Mouse (Mus musculus) megakaryocyte progenitor cell, adult 5-6 weeks (primary cell): Measurements from ENCODE around the gene Src. TPM values are rescaled to one million over a fixed set of nuclear protein-coding genes. Genes with fewer than 3 reads are reported as not detected.
"Not testable (repeated sequence)": the region's sequence is repeated elsewhere in the genome, so short reads cannot be mapped to it uniquely, and the experiment has no call there.

Source experiments
- ATAC-seq: replicated peaks from 2 replicates; pipeline ENCODE4 v1.8.0; 2016; ENCODE audit warnings: mild to moderate bottlenecking, moderate TSS enrichment, inconsistent platforms; ENCODE audit not compliant: poor library complexity
- total RNA-seq, 2 experiments: library from RNA; stranded (forward) in 1 of 2; stranded (reverse) in 1 of 2; fragments of 157-497, 149-512 nt in 1 of 2; fragments of 200-1000 nt in 1 of 2; gene quantifications; 2 replicates each; pipeline versions ENCODE4 v1.2.3 to v1.2.4; 2015 to 2017

Src gene
- total RNA-seq, 2 experiments from 2014 or later, result 0.27 TPM; not detected in 1

DNA sequence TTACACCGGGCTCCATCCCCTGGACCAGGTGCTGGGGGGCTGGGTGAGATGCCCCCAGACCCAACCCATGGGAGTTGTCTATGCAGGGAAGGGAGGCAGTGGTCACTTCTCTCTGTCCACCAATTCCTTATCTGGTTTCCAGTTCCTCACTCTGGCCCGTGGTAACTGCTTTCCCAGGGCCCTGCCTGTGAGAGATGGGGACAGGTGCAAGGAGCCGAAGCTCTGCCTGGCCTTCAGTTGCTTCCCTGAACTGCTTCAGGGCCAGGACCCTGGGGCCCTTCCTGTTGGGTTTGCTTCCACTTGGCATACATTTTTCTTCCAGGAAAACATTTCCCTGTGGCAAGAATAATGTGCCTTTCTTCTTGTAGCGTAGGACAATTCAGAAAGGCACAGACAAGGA is 54.2 kb downstream of the Src start:
- ATAC-seq, result no peak

DNA sequence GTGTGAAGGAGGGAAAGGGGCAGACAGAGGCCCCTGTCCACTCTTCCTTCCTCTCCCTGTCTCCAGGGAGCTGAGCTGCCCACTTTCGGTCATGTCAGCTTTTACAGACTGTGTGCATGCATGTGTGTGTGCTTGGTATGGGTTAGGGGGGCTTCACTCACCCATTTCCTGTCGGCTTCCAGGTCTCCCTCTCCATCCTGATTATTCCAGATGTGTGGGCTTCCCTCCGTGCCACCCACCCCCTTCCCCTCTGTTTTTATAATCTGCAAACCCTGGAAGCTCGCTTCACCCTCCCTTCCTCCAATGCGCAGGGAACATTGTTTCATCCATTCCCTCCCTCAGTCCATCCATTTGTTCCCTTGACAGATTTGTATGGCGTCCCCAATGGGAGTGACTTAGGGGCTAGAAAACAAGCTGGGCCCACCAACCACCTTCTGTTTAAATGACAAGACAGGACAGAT is 56.1 kb downstream of the Src start:
- ATAC-seq, result no peak

DNA sequence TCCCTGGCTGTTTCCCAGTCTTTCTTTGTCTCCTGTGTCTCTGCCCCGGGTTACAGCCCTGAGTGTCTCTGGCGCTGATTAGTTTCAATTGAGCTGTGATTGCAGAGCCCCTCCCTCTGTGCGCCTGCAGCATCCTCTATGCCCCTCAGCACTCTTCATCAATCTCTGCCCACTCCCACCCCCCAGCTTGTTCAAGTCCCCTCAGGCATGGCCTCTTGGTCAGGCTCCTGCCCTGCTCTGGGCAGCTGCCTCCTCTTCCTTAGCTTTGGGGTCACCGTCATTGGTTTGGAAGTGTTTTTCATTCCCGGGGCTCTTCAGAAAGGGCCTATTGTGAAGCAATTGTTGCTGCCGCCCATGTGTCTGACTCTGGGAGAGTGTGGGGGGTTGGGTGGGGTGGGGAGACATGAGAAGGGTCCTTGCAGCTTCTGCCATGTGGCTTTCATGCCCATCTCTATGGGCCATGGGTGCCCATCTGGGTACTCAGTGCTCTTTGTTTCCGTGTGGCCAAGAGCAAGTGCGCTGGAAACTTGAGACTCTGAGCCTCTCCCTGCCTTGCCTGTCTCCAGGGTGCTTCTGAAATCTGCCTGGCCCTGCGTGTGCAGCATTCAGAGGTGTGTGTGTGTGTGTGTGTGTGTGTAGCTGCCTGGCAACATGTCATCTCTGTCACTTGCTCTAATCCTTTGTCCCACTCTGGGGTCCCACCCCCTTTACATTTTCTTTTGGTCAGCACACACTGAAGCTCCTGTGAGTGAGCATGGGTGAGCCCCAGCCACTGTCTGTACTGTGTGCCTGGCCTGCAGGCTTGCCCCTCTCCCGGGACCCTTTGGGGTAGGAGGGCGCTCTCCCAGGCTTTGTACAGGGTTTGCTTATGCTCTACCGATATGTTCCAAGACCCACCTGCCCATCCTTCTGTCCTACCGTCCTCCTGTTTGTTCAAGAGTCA is 57.5 kb downstream of the Src start:
- ATAC-seq, result no peak

DNA sequence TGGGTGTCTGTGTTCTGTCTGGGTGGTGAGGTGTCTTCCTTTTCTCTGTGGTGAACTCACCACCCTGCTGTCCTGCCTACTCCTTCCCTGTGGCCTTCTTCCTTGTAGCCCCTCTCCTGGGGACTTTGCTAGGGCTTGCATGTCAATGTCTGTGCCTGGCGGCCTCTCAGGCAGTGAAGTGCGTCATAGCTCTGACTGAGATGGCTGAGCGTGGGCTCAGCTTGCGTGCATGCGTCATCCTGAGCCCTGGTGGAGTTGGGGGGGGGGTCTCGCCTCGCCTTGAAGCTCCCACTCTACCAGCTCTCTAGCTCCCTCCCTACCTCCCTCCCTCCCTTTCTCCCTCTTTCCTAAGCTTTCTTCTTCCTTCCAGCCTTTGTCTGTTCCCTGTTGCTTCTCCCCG is 60.4 kb downstream of the Src start:
- ATAC-seq, result no peak

DNA sequence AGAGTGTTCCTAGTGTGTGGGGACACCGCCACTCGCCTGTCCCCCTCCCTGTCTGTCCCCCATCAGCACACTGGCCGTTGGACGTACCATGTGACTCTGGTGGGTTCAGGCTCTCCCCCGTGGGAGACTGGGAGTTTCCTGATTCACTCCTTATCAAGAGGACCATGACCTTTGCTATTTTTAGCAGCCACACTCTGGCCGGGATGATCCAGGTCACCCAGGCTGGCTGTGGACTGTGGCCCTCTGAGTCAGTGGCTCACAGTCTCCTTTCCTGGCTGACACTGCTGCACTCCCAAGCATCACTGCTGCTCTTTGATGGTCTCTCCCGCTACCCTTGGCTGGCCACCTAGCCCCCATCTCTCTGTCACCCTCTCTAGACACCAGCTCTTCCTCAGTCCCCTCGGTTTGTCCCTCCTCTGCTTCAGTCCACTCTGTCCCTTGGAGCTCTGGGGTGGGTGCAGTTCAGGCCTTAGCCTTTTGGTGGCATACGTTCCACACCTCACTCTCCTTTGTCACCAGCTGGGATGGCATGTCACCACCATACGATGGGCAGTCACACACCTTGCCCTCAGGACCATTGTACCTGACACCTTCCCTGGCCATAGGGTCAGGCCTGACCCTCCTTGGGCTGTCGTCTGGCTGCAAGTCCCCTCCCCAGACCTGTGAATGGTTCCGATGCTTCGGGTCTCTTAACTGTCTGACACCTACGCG is 61.8 kb downstream of the Src start:
- peak; percentile 71 for ATAC-seq

DNA sequence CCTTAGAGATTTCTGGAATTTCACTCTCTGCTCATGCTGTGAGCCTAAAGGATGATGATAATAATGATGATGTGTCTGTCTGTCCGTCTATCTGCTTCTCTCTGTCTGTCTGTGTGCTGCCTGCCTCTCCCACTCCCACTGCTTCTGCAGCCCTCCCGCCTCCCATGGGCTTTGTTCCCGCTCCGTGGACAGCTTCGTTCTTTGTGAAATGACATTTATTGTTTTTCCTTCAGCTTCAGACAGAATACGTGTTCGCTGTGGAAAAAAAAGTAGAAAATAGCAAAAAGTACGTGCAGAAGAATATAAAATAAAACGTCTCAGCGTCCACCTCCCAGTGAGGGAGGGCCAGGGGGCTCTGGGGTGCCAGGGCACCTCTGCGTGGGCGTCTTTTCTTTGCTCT is 64.5 kb downstream of the Src start:
- no peak for ATAC-seq

DNA sequence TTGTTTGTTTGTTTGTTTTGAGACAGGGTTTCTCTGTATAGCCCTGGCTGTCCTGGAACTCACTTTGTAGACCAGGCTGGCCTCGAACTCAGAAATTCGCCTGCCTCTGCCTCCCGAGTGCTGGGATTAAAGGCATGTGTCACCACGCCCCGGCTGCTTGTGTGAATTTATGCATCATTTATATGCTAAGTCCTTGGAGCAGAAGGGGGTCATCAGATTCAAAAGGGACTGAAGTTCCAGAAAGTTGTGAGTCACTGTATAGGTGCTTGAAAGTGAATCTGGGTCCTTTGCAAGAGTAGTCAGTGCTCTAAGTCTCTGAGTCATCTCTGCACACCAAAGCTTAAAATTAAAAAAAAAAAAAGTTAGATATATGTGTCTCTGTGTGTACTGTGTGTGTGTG is 68.3 kb downstream of the Src start:
- ATAC-seq, result not testable (repeated sequence)

DNA sequence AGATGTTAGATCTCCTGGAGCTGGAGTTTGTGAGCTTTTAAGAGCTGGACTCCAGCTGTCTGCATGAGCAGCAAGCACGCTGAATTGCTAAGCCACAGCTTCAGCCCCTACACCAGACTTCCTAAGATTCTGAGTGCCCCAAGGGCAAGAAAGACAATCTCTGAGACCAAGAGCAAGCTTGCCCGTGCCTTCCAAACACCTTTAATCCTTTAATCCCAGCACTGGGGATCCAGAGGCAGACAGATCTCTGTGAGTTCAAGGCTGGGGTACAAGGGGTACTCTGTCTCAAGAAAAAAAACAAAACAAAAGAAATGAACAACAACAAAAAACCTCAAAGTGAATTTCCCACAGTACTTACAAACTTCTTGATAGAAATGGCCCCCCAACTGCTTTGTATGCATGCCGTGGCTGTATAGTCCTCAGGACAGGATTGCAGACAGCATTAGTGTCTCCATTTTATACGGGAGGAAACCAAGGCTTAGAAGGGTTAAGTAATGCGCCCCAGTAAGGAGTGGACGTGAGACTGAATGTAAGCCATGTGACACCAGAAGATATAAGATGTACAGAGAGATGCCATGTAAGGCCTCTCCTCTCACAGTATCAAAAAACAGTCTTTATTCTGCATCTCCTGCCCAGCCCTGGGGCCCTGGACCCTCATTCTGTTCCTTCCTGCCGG is 68.9 kb downstream of the Src start:
- ATAC-seq, result no peak

DNA sequence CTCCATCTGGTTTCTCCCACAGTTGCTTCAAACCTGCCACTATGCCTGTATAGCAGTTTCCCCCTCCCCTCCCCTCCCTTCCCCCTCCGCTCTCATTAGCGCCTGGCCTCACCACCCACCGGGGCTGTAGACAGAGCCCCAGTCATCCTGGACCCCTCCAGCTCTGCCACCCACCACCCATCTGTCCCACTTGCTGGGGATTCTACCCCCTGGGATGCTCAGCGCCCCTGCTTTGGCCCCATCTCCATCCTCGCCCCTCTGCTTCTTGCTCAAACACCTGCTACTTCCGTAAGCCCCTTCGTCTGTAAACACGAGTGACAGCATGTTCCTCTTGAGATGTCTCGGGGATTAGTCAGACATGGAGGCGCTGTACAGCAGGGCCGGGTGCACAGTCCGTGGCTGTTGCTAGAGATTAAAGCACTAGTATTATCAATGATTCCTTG is 69.5 kb downstream of the Src start:
- ATAC-seq, result no peak

DNA sequence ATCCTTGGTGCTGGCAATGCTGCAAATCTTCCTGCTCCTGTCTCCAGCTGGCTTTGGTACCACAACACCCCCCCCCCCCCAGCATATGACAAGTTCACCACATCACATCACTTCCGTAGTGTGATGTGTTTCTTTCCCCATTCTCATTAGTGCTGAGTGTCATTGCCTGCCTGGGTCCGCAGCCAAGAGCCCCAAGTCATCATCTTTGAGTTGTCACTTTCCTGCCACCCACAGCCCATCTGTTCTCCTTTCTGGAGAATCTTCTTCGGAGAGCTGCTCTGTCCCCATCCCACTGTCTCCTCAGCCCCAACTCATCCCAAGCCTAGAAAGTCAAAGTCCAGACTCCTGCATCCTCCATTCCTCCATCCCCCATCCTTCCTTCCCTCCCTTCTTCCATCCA is 75.0 kb downstream of the Src start:
- ATAC-seq, result no peak

DNA sequence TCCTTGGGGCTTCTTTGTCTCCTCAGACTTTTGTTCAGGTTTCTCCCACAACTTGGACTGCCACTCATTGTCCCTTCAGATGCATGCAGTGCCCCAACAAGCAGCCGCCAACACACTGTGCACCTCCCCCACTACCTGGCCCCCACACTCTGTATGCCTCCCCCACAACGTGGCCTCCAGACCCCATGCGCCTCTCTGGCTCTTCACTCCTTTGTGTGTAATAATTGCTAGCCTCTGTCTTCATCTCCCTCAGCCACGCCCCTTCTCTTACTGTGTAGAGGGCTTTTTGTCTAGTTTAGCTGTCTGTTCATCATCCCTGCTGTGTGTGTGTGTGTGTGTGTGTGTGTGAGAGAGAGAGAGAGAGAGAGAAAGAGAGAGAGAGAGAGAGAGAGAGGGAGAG is 80.3 kb downstream of the Src start:
- ATAC-seq, result no peak

DNA sequence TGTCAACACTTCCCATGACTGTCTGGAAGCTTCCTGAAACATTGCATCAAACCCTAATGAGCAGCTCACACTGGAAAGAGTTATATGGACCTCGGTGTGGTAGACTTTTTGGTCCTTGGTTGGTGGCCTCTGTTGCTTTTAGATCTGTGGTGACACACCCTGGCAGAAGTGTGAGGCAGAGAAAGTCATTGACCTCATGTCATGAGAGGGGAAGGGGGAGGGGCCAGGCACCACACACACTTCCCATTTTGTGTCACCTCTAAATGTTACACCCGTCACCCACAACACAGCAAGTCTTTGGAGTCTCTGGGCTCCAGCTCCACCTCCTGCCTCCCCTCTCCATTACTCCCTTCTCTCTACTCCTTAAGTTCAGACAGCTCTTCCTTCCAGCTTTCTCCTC is 82.1 kb downstream of the Src start:
- peak; percentile 94 for ATAC-seq

DNA sequence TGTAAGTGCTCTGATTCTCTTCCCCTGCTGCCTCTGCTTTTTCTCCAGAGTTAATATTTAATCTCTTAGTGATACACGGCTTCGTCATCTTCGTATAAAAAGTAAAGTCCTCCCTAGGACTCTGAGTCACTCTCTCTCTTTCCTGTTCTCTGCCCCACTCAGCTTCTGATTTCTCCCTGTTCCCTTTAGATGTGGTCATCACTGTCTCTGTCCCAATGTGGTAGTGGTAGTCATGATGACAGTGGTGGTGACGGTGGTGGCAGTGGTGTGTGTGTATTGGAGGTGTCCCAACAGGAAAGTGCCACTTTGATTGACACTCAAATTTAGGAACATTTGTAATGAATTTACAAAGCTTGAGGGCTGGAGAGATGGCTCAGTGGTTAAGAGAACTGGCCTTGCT is 83.1 kb downstream of the Src start:
- no peak; the same call in 1 of the 2 replicates for ATAC-seq

DNA sequence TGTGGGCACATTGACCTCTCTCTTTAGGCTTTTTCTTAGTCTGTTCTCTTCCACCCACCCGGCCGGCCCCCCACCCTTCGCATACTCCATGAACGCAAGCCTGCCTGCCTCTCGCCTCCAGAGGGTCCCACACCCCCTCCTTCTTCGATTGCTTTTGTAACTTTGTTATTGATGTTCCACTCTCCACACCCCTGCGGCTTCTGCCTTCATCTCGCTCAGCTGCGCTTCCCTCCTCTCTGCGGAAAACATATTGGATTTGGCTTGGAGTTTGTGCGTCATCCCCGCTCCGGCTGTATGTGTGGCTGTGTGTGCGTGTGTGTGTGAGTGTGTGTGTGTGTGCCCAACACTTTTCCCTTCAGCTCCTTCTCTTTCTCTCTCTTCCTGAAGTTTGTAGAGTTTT is 88.5 kb downstream of the Src start:
- ATAC-seq, result no peak

DNA sequence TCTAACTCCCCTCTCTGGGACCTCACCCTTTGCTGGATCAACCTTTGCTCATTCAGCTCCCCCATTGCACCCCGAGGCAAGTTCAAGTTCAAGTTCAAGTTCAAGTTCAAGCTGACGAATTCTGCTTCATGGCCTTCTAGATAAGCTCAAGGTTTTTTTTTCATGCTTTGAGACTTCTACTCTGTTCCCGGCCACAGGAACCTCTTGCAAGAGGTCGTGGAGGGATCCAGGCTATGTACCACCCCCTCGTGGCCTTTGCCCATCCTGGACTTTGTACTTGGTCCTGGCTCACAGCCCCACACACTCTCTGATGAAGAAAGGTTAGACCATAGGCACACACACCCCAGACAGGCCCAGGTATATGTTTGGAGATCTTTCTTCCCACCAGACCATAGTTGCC is 90.9 kb downstream of the Src start:
- ATAC-seq, result no peak

DNA sequence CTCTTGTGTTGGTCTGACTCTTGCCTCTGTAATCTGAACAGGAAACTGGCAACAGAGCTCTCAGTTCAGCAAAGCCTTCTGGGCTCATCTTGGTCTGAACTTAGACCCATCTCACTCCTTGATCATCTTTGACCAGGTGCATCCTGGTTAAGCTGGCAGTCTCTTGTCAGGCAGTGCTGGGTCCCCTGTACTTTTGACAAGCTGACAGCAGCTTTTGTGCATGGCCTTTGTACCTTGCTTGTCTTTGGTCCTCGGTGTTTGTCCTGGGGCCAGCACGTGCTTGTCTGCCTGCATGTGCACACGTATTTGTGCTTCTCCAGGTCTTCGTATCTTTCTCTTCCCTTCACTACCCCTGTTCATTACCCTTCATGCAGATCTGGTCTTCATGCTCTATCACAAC is 91.8 kb downstream of the Src start:
- ATAC-seq, result no peak

DNA sequence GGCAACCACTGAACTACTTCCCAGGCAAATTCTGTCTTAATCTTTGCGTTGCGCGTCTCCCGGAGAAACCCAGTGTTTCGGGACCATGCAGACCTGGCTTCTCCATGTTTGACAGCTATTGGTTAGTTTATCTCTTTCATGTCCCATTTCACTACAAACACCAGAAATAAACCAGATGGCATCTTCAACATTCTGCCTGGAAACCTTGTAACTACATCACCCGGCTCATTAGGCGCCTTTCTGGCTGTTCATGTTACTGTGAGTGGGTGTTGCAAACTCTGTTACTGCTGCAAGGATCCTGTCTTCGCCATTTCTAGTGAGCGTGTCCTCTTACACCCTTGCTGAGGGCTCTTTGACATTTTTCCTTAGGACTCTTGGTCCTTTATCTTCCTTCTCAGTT is 94.6 kb downstream of the Src start:
- ATAC-seq, result no peak

DNA sequence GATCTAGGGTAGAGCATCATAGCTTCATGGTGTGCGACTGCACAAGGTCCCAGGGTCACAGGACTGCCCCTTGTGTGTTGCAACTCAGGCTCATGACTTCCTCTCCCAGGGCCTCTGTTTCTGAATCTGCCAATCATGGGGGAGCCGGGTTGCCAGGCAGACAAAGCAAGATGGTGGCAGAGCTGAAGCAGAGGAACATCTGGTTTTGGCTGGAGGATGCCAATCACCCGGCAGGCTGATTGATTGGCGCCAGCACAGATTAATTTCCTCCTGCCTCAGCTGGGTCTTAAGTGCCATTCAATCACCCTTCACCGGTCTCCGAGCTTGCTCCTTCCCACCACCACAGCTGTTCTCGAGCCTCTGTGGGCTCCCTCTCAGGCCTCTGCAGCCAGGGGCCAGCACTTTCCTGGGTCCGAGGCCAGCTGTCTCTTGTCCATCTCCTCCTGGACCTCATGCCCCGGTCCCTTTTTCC is 95.5 kb downstream of the Src start:
- peak; percentile 61 for ATAC-seq

DNA sequence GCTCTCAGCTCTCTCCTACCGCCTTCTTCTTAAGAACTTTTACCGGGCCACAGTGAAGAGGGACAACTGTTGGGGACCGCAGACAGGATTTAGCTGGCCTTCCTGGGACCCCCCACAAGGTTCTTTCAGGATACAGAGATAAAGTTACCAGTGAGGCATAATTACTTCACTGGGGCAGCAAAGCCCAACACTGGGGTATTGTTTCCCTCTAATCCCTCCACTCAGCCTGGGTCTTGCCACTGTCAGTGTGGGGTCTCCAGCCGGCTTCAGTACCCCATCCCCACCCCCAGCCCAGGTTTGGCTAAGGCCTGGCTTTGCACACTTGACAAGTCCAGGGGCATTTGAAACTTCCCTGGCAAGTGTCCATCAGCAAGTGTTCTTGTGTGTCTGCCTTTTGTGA is 96.1 kb downstream of the Src start:
- ATAC-seq, result no peak

DNA sequence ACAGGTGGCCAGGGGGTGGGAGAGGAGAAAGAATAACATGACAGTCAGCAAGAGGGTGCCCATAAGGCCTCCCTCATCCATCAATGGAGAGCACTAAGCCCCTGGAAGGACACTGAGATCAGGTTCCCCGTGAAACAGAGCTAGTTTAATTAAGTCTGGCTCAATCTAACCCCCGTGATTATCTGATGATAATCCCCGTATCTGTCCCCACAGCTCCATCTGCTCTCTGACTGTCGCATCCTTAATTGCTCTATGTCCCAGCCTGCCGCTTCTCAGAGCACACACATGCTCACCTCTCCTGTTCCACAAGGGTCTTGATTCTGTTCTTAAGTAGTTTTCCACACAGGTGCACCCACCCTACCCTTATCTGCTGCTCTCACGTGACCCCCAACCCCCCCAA is 99.3 kb downstream of the Src start:
- no peak for ATAC-seq

DNA sequence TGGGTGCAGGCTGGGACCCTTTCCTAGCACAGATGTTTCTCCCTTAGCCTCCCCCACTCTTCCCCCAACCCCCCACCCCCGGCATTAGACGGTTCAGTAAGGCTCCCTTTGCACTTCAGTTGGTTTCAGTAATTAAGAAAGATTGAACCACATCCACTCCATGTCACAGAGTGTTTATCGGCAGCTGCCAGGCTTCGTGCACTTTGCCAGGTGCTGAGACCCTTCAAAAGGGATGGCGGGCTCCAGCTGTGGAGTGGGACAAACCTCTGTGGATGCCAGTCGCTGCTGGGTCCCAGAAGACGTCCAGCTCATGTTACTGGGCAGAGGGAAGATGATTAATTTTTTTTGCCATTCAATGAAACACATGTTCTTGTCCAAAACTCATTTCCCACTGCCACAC is 100.2 kb downstream of the Src start:
- ATAC-seq, result no peak
